Mouse (Mus musculus): ENCODE data around the gene Stox2.

Stox2 gene

DNA sequence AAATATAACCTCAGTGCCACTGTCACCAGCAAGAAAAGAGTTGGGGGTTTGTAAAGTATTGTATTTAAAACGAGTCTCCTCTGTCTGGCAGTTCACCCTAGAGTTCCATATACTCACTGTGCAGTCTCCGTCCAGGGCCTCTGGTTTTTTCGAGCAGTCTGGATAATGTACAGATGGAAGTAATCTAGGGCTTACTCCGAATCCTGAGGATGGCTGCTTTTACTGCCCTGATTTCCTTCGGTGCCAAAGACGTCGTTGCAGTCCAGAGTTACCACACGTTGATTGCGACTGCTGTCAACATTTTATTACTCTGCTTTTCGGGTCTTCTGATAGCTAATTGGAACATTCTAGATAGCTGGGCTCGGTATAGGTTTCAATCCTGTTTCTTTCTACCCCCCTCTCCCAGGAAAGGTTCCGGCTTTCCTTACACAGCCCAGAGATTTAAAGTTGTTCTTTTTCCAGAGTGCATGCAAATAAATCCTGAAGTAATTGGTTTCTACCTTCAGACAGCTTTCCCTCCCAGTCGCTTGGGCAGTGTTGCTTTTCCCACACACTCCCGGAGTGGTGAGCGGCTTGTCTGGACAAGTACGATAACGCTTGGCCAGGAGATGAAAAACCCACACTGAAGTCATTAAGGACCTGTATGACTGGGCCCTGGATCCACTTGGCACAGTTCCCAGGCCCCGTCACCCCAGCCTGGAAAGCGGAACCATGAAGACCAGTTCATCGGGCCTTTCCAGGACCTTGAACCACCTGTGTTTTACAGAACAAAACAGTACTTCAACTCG, 94.1 kb downstream of the Stox2 start:
- no peak for DNase-seq

DNA sequence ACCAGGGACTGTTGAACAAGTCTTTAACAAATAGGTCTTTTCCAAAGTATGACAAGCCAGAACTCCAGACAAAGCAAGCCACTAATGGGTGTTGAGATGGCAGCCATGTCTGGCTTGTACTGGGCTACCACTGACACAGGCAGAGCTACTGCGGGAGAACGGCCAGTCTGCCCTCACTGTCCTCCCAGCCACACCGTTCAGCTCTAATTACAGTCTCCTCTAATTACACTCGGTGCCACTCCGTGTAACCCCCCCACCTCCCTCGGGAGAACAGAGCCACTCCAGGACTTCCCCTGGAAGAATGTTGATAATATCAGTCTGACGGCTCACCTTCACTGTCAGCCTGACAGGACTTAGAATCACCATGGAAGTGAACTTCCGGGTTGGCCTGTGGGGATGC, 97.1 kb downstream of the Stox2 start:
- DNase-seq, result no peak

DNA sequence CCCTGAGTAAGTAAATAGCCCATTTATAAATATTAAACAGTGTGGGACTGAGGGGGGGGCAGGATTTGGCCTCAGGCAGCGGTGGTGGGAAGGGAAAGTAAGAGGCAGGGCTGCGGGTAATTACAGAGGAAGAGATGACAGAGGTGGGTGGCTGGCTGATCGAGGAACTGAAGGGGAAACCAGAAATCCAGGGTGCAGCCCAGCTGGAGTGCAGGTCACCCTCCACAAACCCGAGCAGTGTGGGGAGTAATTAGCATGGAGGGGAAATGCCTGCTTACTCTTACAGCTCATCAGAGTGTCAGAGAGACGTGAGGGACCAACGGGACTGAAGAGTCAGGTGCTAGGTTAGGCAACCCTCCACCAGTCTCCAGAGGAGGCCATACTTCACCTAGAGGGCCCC, 98.4 kb downstream of the Stox2 start:
- DNase-seq, result no peak

DNA sequence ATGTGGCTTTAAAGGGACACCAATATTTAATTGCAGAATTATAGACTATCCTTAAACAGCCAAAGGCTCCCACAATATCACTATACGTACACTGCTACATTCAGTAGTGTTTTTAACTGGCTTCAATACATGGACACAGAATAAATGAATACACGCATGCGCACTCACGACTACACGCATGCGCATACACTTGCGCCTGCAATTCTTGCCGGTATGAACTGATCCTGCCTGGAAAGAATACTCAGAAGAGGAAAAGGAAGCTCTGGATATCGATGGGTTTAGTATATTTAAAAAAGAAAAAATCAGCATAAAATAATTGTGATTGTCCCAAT, 100.4 kb downstream of the Stox2 start:
- DNase-seq, result no peak

DNA sequence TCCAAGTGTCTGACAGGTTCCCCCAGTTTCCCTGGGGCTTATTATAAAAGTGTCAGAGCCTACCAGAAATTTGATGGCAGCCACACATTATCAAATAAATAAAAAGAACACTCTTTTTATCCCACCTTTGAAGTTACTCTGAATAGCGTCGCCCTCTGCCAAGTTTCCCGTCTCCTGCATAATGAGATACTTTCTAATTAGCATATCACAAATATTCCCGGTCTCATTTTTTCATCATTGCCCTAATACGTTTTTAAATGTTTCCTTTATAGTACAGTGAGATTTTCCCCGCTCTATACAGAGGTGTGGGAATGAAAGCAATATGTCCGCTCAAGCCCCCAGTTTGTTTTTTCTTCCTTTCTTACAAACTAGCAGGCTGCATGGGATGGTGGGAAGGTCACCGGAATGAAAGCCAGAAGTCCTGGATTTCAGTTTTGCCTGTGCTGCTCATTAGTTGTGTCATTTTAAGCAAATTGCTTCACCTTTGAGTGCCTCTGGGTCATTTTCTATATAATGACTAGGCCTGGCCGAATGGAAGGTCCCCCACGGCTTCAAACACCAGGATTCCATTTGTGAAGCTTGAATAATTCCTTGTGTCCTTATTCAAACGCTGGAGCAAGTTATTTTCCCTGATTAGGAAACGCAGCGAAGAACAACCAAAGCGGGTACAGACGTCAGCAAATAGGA, 100.9 kb downstream of the Stox2 start:
- no peak for DNase-seq

GRCm38 (mm10) chr8:47341474-47341873, 104.7 kb downstream of the Stox2 start:
- no peak for DNase-seq

DNA sequence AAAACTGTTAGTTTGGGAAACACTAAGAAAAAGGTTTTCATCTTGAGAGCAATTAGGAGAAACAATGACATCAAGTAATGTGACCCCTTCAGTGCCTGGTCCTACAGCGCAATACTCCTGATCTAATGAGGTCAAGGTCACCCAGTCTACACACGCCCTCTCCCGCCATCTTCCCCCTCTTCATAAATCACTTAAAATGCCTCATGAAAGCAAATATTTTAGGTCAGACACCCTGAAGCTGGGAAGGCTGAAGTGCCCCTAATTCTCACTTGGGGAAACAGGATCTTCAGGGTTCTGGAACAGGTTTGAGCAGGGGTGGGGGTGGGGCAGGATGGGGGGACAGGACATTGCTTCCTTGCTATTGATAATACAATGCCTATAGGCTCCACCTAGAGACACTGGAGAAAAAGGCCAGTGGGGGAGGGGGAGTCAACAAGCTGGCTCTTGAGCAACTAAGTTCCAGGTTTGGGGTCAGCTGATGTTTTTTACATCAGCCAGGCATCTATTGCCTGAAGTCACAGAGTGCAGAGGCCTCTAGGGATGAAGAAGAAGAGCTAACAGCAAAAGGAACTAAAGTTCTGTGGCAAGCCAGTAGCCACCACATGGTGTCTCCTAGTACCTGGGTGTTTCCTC, 107.4 kb downstream of the Stox2 start:
- DNase-seq, result no peak

DNA sequence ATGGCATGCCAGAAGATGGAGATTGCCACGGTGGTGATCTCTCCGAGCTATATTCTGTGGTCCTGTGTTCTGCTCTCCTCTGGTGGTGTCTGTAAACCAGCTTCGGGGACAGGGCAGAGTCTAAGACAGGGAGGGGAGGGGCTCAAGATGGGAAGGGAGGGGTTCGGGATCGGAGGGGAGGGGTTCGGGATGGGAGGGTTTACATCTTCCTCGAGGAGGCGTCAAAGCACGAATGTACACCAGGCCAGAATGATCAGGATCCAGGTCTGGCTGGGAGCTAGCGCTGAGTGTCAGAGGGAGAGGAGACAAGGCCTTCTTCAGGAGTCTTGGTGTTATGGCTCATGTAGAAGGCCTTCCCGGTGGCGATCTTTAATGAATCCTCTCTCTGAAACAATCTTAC, 109.7 kb downstream of the Stox2 start:
- DNase-seq, result no peak

GRCm38 (mm10) chr8:47335940-47336339, 110.2 kb downstream of the Stox2 start:
- DNase-seq, result no peak

GRCm38 (mm10) chr8:47334223-47334757, 111.9 kb downstream of the Stox2 start:
- DNase-seq, result peak; percentile 71

DNA sequence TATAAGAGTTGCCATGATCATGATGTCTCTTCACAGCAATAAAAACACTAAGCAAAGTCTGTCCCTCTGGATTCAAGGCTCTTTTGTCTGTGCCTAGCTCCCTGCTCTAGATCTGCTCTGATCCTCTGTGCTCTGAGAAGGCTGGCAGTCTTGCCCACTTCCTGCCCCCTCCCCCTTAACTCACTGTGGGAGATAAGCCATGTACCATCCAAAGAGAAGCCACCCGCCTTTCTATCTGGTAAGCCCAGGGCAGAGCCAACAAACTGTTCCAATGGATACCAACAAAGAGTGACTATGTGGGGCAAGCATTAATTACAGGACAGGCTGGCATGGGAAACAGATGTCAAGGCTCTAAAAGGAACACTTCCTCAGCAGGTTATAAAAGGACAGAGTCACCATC, 113.2 kb downstream of the Stox2 start:
- no peak for DNase-seq

DNA sequence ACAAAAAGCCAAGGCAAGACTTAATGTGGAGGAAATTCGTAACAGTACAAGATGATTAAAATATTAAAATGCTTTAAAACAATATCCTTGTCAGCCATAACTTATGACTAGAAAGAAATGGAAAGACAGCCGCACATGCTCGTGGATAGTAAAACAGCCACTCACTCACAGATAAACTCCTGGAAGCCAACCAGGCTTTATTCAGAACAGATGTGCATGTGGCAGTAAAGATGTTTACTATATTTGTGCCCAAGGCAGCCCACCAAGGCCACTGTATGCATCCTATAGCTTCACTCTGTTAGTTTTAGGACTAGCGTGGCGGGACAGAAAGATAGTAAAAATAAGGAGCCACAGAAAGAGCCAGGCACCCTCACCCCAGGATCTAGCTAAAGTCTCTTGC, 115.2 kb downstream of the Stox2 start:
- DNase-seq, result no peak

DNA sequence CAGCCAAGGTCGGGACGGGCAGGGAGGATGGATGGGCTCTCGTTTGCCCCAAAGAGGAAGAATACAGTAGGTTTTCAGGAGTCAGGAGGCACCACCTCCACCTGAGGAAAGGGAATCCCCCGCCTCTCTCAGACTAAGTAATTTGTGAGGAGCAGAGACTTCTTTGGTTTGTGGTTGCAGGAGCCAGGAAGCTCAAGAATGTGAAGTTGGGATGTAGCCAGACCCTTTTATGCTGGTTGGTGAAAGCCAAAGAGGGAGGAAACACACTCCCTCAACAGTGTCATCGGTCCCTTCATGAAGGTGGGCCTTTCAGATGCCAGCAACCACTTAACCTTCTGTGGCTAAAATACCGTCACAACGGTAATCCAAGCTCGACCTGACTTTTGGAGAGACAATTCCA, 119.8 kb downstream of the Stox2 start:
- DNase-seq, result no peak

- DNase-seq, result peak; percentile 25
Measured at GRCm38 (mm10) chr8:47324117-47324820, 121.9 kb downstream of the Stox2 start.

- DNase-seq, result no peak
Measured at GRCm38 (mm10) chr8:47321282-47321681, 124.9 kb downstream of the Stox2 start.

DNA sequence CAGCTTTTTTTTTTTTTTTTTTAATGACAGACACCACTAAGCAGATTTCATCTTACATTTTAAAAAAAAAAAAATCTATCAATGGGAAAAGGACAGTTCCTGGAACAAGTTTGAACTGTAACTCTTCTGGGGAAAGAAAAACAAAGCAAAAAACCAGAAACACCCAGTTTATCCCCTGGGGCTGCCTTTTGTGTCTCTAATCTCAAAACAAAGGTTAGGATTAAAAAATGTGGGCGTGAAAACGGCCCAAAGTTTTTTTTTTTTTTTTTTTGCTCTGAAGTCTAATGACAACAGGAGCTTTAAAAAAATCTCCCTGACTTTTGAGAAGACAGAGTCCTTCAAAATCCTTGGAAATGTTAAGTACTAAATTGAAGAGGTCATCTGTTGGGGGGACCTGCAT, 125.5 kb downstream of the Stox2 start:
- no peak for DNase-seq

DNA sequence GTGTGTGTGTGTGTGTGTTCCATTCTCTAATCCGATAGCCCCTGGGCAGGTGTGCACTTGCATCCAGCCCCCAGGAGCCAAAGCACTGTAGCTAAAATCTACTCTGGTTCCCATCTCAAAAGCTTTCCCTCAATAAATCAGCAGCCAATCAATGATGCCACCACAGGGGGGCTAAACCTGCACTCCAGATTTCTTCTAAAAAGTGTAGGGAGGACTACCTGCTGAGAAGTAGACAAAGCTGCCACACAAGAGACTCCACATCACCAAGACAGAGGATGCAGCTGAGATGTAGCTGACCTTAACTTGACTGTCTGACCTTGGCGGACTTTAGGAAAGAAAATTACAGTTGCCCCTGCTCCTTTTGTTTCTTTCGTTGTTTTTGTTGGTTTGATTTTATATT, 127.7 kb downstream of the Stox2 start:
- DNase-seq, result no peak

DNA sequence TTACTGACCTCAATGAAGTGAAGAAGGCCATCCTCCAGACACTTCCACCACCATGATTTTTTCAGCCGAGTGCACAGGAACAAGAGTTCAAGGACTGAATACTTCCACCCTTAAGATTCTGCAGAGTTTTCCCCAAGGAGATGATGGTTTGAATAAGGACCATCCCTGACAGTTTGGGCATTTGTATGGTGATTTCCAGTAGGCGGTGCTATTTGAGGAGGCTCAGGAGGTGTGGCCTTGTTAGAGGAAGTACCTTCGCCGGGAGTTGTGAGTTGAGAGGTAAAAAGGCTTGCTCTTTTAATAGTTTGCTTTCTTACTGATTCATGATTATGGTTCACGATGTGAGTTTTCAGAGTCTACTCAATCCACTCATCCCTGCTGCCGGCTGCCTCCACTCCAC, 138.0 kb downstream of the Stox2 start:
- DNase-seq, result no peak

- DNase-seq, result no peak
Measured at GRCm38 (mm10) chr8:47306372-47306771, 139.8 kb downstream of the Stox2 start.

- DNase-seq, result no peak
Measured at GRCm38 (mm10) chr8:47305880-47306279, 140.3 kb downstream of the Stox2 start.

DNA sequence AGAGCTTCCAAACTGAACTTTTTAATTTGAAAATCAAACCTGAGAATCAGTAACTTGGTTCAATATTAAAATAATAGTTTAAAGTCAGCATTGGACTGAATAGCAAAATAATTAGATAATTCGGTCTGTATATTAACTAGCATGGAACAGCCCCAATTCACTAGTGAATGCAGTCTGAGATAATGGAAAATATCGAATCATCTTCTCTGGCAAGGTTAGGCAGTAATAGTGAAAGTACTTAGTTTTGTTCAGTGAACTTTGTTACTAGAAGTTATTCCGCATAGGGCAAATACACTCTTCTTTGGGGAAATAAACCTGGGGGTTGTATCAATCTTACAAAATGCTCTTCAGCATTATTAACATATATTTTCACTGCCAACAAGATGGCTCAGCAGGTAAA, 147.7 kb downstream of the Stox2 start:
- DNase-seq, result no peak

GRCm38 (mm10) chr8:47289641-47290040, 156.5 kb downstream of the Stox2 start:
- DNase-seq, result peak; percentile 55

DNA sequence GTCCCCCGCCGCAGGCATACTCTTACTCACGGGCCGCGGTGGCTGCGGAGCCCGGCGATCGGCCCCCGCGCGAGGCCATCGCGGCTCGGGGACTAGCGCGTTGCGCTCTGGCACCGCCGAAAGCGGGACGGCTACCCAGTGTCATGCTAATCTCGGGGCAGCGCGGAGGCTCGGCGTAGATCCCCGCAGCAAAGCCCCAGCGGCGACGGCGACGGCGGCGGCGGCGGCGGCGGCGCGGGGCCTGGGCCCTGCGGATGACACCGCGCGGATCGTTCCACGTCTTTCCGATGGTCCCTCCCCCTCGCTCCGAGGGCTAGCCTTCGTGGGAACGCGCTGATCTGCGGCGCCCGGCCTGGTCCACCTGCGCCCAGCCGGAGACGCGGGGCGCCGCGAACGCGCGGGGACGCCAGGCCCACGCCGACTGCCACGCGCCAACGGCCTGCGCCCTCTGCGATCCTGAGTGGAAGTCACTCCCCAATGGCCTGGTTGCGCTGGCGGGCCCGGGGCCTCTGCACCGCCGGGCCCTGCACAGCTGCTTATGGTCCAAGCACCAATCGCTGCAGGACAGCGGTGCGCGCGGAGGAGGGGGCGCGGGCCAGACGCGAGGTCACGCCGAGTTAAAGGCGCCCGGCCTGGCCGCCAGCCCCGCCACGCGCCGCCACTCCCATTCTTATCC, 157.2 kb downstream of the Stox2 start:
- peak; percentile 91 for DNase-seq
